Mouse (Mus musculus) heart, postnatal 10 days (tissue): Measurements from ENCODE around the gene Sugp1. TPM values are rescaled to one million over a fixed set of nuclear protein-coding genes. Genes with fewer than 3 reads are reported as not detected.

Source experiments
- DNase-seq, 2 experiments: peaks; one replicate each; pipeline ENCODE4 v3.0.0; 2021
- intact Hi-C: fragments of 180-260 bp; cut with DNase I; formaldehyde crosslinking; loops from one replicate; pipeline ENCODE4 v1.15.1; 2025
- microRNA-seq, 2 experiments: library from miRNA; unstranded; fragments of <30 nt; microRNA quantifications; one replicate each; pipeline ENCODE4 v1.2.0; 2022
- total RNA-seq, 2 experiments: library from RNA; stranded (reverse); gene quantifications; 2 replicates each; pipeline ENCODE4 v1.2.3; 2021

The Sugp1 gene
- total RNA-seq, 2 experiments from 2014 or later: 23.2 to 23.9 TPM

DNA sequence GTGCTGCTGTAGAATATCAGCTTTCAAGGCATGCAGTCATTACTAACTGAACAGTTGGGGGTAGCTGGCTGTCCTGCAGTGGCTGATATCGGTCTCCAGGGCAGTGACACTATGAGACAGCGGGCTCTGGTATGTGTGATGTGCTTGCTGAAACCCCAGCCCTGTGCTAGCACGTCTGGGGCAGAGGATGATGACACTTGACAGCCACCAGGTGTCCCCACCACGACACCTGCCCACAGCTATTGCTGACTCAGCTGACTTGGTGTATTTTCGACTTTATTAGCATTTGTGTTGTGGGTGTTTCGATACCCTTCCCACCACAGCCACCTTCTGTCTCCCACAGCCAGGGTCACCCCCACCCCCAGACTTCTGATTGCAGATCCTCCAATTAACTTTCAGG lies 61.9 kb downstream of the Sugp1 start:
- peak; percentile 48 to 62 for DNase-seq
- intact Hi-C loops: loop anchor here (1.0 to 5.0 kb wide), 3 partner anchors 18 to 118 kb away; no protein-coding TSS in a partner anchor

DNA sequence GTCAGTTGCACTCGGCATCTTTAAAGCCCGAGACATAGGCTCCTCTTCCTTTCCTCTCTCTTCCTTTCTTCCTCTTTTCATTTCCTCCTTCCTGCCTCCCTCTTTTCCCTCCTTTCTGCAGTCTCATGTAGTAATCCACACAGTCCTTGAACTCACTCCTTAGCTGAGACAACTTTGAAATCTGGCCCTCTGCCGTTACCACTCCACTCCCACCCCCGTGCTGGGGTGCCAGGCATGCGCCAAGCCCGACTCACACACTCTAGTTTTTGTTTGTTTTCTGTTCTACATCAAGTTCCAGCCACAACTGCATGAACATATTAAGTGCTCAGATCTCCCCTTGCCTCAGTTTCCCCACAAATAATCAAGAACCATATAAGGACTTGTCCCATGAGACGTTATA lies 62.3 kb downstream of the Sugp1 start:
- no peak for DNase-seq
- intact Hi-C loops: loop anchor here (1.0 to 5.0 kb wide), 3 partner anchors 18 to 117 kb away; no protein-coding TSS in a partner anchor

DNA sequence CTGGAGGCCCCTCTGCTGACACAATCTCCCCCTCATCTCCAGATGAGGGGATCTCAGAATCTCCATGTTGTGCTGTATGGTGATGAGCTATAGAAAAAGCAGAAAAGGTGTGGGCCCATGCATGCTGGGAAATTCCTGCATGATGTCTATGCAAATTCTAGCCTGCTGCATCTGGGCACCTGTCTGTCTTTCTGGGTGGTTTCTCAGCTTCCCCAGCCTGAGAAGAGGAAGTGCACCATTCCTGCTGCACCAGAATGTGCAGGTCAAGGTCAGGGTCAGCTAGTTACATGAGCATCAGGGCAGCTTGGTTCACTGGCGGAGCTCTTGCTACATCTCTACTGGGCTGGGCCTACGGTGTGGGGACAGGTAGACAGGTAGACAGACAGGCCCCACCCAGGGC lies 67.8 kb downstream of the Sugp1 start:
- intact Hi-C loops: no loop called here
- no peak for DNase-seq

DNA sequence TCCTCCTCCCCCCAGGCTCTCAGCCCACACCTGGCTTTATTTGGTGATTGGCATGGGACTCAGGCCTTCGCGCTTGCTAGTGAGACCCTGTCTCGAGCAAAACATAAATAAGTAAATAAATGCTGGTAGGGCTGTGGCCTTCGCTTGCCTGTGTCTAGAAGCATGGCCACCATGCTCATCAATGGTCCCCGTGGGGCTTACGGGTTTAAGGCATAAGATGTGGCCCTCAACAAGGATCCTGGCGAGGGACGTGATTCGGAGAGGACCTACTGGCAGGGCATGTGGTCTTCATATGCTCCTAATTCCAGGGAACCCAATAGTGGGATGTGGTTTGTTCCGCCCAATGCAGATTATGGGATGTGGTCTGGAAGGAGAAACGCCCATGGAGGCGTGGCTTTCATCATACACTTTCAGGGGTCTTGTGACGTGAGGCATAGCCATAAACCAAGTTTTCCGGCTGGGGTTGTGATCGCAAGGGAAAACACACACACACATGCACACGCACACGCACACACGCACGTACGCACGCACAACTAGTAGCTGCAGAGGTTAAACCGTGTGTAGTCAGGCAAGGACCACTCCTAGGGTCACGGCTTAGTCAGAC lies 68.7 kb downstream of the Sugp1 start:
- intact Hi-C loops: no loop called here
- no peak for DNase-seq

DNA sequence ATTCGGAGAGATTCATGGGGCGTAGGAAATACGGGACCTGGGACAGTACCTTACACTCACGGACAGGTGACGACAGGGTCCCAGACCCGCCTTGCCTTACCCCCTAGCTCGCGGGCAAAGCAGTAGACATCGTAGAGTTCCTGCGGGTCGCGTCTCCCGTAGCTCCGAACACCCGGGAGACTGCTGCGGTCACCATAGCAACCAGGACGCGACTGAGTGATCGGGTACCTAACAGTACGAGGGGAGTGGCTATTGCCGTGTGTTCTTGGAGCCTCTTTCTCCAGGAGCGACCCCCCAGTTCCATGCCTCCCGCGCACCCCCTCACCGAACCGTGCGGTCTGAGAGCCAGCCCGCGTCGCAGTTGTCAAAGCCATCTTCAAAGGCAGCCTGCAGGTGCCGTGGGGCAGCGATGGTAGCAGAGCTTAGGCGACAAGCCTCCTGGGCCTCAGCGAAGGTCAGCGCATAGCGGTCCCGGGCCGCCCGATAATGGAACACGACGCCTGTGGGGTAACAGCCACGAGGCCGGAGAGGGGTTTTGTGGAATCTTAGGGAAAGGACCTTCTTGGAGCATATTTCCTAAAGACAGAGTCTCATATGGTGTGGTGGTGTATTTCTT lies 69.9 kb downstream of the Sugp1 start:
- intact Hi-C loops: no loop called here
- no peak for DNase-seq

DNA sequence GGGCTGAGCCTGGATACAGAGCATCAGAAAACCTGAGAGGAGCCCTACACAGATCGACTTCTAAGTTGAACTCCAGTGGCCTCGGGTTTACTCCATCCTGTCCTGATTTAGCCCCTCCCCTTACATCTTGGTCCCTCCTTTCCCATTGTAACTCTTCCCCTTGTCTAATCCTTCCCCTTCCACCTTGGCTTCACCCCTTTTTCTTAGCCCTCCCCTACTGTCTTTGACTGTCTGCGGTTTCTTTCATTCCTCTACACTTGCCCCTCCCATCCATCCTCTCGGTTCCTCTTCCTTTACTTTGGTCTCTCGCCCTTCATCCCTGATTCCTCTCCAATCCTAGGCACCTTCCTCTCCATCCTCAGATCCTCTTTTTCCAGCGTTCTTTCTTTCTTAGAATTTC lies 71.9 kb downstream of the Sugp1 start:
- intact Hi-C loops: no loop called here
- no peak for DNase-seq

DNA sequence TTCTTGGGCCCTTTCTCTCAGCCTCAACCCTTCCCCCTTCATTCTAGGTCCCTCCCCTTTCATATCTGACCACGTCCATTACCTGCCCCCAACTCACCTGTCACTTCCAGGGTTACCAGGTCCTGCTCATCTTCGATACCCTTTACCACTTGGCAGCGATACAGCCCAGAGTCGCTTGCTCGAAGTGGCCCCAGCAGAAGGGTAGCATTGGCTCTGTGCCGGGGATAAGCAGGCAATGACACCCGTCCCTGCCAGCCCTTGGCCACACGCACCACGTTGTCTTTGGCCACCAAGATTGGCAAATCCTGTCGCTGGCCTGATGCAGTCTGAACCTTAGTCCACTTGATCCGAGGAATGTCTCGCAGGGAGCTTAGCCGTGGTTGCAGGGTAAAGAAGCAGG lies 72.3 kb downstream of the Sugp1 start:
- no peak for DNase-seq
- intact Hi-C loops: no loop called here

DNA sequence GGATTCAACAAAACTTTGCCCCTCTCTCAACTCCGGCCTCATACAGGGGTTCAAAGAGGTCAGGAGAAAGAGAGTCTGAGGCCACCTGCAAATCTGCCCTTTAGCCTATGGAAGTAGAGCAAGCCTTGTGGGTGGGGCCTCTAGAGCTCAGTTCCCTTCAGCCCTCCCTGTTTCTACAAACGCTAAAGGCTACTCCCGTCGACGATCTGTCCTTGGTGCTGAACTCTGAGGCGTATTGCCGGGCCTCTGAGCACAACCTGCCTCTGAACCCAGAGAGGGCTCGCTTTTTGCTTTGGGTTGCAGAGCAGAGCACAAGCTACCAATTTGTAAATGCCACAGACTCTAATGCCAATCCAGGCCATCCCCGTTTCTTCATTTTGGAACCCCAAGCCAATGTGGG lies 75.0 kb downstream of the Sugp1 start:
- intact Hi-C loops: no loop called here
- peak; percentile 41 to 60 for DNase-seq

DNA sequence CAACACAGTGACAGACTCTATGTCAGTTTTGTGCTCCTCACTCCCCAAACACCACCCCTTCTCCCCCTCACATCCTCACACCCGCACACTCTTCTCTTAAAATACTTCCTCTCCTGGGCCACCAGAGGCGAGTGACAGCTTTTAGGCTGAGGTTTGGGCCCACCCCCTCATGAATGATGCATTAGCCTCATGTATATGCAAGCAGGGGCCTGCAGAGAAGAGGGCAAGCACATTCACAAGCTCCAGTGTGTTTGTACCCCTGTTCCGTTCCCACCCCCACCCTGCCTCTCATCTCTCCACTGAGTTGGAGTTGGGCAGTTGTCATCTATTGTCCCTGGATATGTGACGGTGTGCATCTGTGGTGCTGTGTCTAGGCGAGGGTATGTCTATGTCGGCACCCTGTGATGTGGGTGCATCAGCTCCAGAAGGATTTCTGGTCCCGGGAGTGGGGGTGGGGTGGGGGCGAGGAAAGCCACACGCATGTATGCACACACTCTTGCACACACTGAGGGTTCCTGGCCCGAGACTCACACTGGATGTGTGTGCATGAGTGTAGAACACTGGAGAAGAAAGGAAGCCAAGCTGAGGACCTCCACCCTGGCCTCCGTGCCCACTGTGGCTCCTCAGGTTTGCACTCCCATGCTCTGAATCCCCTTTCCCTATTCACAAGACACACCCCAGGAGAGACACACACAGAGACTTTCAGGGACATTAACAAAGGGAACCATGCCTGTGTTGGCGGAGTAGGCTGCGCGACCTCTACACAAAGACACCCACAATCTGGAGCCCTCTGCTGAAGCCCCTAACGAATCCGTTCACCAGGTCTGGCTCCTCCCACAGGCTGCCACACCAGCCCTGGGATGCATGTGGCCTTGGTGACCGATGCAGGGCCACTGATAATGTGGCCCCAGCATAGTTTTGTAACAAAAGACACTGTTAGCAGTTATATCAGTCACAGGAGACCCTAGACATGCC lies 76.4 kb downstream of the Sugp1 start:
- DNase-seq: no peak
- intact Hi-C loops: no loop called here

DNA sequence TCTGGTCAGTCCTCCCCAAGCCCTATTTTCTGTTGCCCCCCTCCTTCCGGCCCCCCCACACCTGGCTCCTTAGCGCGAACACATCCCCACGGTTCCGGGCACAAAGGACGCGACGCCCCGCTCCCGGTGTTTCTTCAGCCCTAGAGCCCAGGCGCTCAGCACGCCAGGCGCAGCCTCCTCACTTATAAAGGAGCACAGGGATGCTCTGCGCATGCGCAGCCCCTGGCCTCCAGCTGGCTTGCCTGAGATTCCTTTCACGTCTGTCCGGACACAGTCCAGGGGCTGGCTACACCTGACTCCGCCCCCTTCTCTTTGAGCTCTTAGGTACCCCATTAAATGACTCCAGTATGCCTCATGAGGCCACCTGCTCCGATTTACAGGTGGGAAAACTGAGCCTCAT lies 78.1 kb downstream of the Sugp1 start, which contains the start of gene Ncan:
Ncan (minus strand) TSS at position 207 of the 400 bp plus-strand sequence.
- DNase-seq: peak; percentile 40 to 56
- intact Hi-C loops: loop anchor here (5.0 kb wide), 1 partner anchor 203 kb away; no protein-coding TSS in a partner anchor

Small RNAs within 50 kb of the gene (microRNA-seq; reads per million reads assigned to microRNA genes)
- gene Mir7066: 0 to 0.35 reads per million in 2 experiments

Other genes starting within 250 kb of the Sugp1 start
- gene Gmip, start 234.1 kb upstream of the Sugp1 start, total RNA-seq: 1 to 10 TPM; 6.4 to 8.6 TPM
- under 1 TPM; 0.55 to 0.57 TPM for gene Lpar2, start 220.4 kb upstream of the Sugp1 start, total RNA-seq
- 1 to 10 TPM in 1 of 2 experiments, under 1 TPM in 1; 0.65 to 1.2 TPM for gene Pbx4, start 210.3 kb upstream of the Sugp1 start, total RNA-seq
- 1 to 10 TPM; 1.2 to 1.3 TPM for gene Cilp2, start 155.1 kb upstream of the Sugp1 start, total RNA-seq
- gene Tssk6, start 140.6 kb upstream of the Sugp1 start, total RNA-seq: under 1 TPM; 0.25 to 0.31 TPM
- 100 to 1,000 TPM; 376 to 397 TPM for gene Ndufa13, start 140.3 kb upstream of the Sugp1 start, total RNA-seq
- gene Yjefn3, start 140.1 kb upstream of the Sugp1 start, total RNA-seq: 10 to 100 TPM in 1 of 2 experiments, 1 to 10 TPM in 1; 9.1 to 10.1 TPM
- gene Gatad2a, start 46.4 kb upstream of the Sugp1 start, total RNA-seq: 10 to 100 TPM; 62.1 to 63.1 TPM
- 10 to 100 TPM; 43.3 to 44.2 TPM for gene Mau2, start 79 bp upstream of the Sugp1 start, total RNA-seq
- under 1 TPM; 0.77 to 0.94 TPM for gene Tm6sf2, start 30.1 kb downstream of the Sugp1 start, total RNA-seq
- not detected for gene Hapln4, start 40.6 kb downstream of the Sugp1 start, total RNA-seq
- gene Ncan, start 78.1 kb downstream of the Sugp1 start, total RNA-seq: under 1 TPM in 1 of 2 experiments, not detected in 1; 0.19 TPM
- gene Nr2c2ap, start 88.5 kb downstream of the Sugp1 start, total RNA-seq: 10 to 100 TPM; 10.9 to 12.8 TPM
- gene Rfxank, start 96.3 kb downstream of the Sugp1 start, total RNA-seq: 10 to 100 TPM; 20.7 to 22.4 TPM
- gene Borcs8, start 96.7 kb downstream of the Sugp1 start, total RNA-seq: 10 to 100 TPM; 30.3 TPM
- under 1 TPM; 0.38 to 0.45 TPM for gene Mef2b, start 96.9 kb downstream of the Sugp1 start, total RNA-seq
- gene Tmem161a, start 129.5 kb downstream of the Sugp1 start, total RNA-seq: 100 to 1,000 TPM in 1 of 2 experiments, 10 to 100 TPM in 1; 88.3 to 103 TPM
- gene Slc25a42, start 169.5 kb downstream of the Sugp1 start, total RNA-seq: 10 to 100 TPM; 43.0 to 48.6 TPM
- 10 to 100 TPM; 42.9 to 47.8 TPM for gene Sugp2, start 191.4 kb downstream of the Sugp1 start, total RNA-seq
- 1 to 10 TPM; 8.9 to 9.2 TPM for gene Armc6, start 191.7 kb downstream of the Sugp1 start, total RNA-seq
- gene Homer3, start 240.0 kb downstream of the Sugp1 start, total RNA-seq: 10 to 100 TPM; 25.6 to 28.2 TPM